Mouse (Mus musculus): ENCODE measurements at regions not wholly inside any gene's neighbourhood (a gene's known extent, or its start where the extent isn't known, plus 50 kb on each side); places are given as distances from the start of the nearest gene placed in this dataset.
A peak's percentile ranks its signal among the peaks of the same experiment; 100 is the strongest.

DNA sequence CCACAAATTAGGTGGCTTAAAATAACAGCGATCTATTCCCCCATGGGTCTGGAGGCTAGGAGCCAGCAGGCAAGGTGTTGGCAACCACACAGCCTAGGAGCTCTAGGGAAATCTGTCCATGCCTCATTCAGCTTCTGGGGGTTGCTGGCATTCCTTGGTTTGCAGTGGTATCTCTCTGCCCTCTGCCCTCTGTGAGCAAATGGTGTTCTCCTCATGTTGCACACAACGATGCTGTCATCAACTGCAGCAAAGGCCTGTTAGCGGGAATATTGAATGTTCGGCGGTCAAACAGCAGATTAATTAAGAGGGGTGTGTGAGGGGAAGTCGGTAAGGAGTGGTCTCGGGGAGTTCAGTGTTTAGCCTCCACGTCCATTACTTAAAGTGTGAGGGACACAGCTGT lies 262.7 kb upstream of the Pabpc6 start:
- no peak for ATAC-seq (ENCODE audit: low FRiP score)
- 82% methylated on average over 8 of the region's 8 CpGs for WGBS
- H3K27me3 ChIP-seq (replicated peaks): no peaks in the 10 kb centered on the region
- no peaks in the 10 kb centered on the region for H3K9me3 ChIP-seq (replicated peaks)
- no peaks in the 10 kb centered on the region for H3K36me3 ChIP-seq
- no peak overlapping the region for H3K4me2 ChIP-seq
- H3K27ac ChIP-seq (replicated peaks): no peak overlapping the region
- H3K9ac ChIP-seq (replicated peaks): no peak overlapping the region
- peaks cover 11% of the 10 kb centered on the region; the same call in 1 of the 2 replicates for H3K4me1 ChIP-seq
- H3K4me3 ChIP-seq (replicated peaks): no peak overlapping the region

DNA sequence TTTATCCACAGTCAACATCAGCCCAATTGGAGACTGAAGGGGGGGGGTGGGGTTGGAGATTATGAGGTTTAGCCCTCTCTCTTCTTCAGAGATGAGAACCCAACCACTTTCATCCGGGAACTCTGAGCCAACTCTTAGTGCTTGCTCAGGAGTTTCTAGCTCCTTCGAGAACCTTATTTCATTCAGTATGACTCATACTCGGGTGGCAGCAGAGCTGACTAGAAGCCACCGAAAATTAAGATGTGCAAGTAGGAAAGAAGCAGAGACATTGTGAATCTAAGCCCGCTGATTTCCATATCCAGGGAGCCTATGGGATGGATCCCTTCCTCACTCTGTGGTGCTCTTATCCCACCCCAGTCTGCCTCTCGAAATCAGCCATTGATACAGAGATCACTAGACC lies 262.0 kb upstream of the Pabpc6 start:
- Histone ChIP-seq H3K4me1 (peaks cover 11% of the 10 kb centered on the region; the same call in 1 of the 2 replicates), H3K9me3 (replicated peaks) (no peaks in the 10 kb centered on the region), H3K36me3 (no peaks in the 10 kb centered on the region), H3K4me3 (replicated peaks) (no peak overlapping the region), H3K27ac (replicated peaks) (no peak overlapping the region), H3K9ac (replicated peaks) (no peak overlapping the region), H3K27me3 (replicated peaks) (no peaks in the 10 kb centered on the region), H3K4me2 (no peak overlapping the region)
- WGBS: 89% methylated on average over 6 of the region's 6 CpGs
- ATAC-seq (ENCODE audit: low FRiP score): no peak

DNA sequence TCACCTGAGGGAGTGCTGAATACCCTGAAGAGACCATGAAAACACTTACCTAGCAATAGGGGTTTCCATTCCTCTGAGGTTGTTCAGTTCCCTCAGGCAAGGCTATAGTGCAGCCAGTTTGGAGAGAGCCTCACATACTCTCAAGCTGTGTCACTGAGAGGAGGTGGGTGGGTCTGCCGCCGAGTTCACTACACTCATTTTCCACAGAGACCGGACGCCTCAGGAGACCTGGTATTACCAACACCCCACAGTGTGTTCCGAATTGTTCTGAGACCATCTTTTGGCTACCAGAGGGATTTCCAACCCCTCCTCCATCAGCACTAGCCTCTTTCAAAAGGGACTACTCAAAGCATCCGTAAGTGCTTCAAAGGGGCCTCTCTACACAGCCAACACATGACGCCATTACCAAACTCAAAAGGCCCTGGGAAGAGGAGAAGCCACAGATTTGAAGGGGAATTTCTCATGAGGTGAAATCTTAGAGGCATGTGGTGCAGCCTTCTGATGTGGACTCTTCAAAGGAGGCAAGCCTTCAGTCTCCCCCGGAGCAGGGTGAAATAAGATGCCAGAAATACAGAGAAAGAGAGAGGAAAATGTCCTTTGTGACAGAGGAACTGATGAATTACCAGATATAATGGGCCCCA lies 260.1 kb upstream of the Pabpc6 start:
- Histone ChIP-seq H3K27me3 (replicated peaks) (no peaks in the 10 kb centered on the region), H3K9ac (replicated peaks) (no peak overlapping the region), H3K4me2 (no peak overlapping the region), H3K9me3 (replicated peaks) (no peaks in the 10 kb centered on the region), H3K4me1 (peaks cover 11% of the 10 kb centered on the region; the same call in 1 of the 2 replicates), H3K4me3 (replicated peaks) (no peak overlapping the region), H3K27ac (replicated peaks) (no peak overlapping the region), H3K36me3 (no peaks in the 10 kb centered on the region)
- no peak for ATAC-seq (ENCODE audit: low FRiP score)
- 64% methylated on average over 8 of the region's 8 CpGs for WGBS

DNA sequence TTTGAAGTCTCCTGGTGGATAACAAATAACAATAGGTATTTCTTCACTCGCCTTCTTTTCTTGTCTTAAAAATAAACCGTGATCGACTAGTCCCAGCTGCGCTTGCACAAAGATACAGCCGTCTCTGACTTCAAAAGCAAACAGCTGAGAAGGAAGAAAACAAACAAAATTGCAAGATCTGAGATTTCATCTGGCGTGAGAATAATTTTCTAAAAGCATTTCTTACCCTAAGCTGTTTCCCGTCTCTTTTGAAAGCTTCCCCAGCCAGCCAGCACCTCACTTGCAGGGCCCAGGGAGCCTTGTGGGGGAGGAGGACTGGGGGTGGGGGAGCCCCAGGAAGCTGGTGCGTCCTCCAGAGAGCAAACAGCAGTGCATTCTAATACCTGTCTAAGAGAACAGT lies 258.2 kb upstream of the Pabpc6 start:
- H3K9me3 ChIP-seq (replicated peaks): no peaks in the 10 kb centered on the region
- H3K9ac ChIP-seq (replicated peaks): no peak overlapping the region
- H3K4me2 ChIP-seq: no peak overlapping the region
- H3K36me3 ChIP-seq: no peaks in the 10 kb centered on the region
- ATAC-seq (ENCODE audit: low FRiP score): no peak
- H3K4me3 ChIP-seq (replicated peaks): no peak overlapping the region
- WGBS: 70% methylated on average over 8 of the region's 8 CpGs
- H3K27me3 ChIP-seq (replicated peaks): no peaks in the 10 kb centered on the region
- H3K4me1 ChIP-seq: peaks cover 11% of the 10 kb centered on the region; the same call in 1 of the 2 replicates
- H3K27ac ChIP-seq (replicated peaks): no peak overlapping the region

DNA sequence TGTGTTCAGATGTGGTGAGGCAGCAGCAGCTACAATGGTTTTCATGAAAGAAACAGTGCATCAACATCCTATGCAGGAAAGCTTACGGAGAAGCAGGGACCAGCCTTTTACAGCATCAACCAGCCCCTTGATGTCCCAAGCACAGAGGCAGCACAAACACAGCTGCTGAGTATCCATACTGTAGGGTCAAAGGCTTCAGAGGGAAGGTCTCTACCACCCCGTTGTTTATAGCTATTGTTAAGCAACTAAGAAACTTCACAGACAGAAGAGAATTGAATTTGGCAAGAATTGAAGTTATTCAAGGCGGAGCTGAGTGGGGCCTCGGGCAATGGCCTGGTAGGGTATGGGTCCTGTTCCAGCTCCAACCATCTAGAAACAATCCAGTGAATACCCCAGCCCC lies 256.8 kb upstream of the Pabpc6 start:
- Histone ChIP-seq H3K9me3 (replicated peaks) (no peaks in the 10 kb centered on the region), H3K4me1 (peaks cover 6% of the 10 kb centered on the region; the same call in 1 of the 2 replicates), H3K4me2 (no peak overlapping the region), H3K27ac (replicated peaks) (no peak overlapping the region), H3K4me3 (replicated peaks) (no peak overlapping the region), H3K9ac (replicated peaks) (no peak overlapping the region), H3K36me3 (no peaks in the 10 kb centered on the region), H3K27me3 (replicated peaks) (no peaks in the 10 kb centered on the region)
- WGBS: 43% methylated on average over 4 of the region's 4 CpGs
- ATAC-seq (ENCODE audit: low FRiP score): no peak

DNA sequence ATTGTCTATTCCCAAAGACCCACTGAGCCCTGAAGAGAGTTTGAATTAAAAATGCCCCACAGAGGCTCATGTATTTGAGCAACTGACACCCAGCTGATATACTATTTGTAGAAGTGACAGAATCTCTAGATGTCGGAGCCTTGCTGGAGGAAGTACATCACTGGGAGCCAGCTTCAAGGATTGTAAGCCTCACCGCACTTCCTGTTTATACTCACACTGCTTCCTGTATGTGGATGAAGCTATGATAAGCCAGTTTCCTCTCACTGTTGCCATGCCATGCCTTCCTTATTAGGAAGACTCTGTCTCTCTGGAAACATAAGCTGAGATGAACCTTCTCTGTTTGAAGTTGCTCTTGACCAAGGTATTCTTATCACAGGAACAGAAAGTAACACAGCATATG lies 251.8 kb upstream of the Pabpc6 start:
- Histone ChIP-seq H3K9me3 (replicated peaks) (no peaks in the 10 kb centered on the region), H3K36me3 (no peaks in the 10 kb centered on the region), H3K4me3 (replicated peaks) (no peak overlapping the region), H3K27me3 (replicated peaks) (no peaks in the 10 kb centered on the region), H3K4me2 (no peak overlapping the region), H3K4me1 (no peaks in the 10 kb centered on the region), H3K9ac (replicated peaks) (no peak overlapping the region), H3K27ac (replicated peaks) (no peak overlapping the region)
- no peak for ATAC-seq (ENCODE audit: low FRiP score)
- WGBS: 90% methylated on average over 2 of the region's 2 CpGs

DNA sequence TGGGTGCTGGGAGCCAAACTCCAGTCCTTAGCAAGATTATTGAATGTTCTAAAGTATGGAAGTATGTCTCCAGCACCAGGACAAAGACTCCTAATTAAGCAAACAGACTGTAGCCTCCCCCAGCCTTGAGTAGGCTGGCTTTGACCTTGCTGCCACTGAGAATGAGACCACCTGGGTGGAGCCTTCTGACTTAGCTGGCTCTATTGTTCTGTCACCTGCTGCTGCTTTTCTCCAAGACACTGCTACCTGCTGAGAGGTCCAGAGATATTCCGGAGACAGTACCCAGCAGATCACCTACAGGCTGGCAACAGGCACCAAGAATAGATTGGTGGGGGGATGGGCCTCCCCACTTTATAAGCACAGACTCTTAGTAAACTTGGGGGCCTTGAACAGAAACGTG lies 247.5 kb upstream of the Pabpc6 start:
- Histone ChIP-seq H3K4me2 (no peak overlapping the region), H3K27ac (replicated peaks) (no peak overlapping the region), H3K9ac (replicated peaks) (no peak overlapping the region), H3K36me3 (no peaks in the 10 kb centered on the region), H3K9me3 (replicated peaks) (no peaks in the 10 kb centered on the region), H3K4me3 (replicated peaks) (no peak overlapping the region), H3K27me3 (replicated peaks) (no peaks in the 10 kb centered on the region), H3K4me1 (peaks cover 16% of the 10 kb centered on the region)
- 29% methylated on average over 2 of the region's 2 CpGs for WGBS
- no peak for ATAC-seq (ENCODE audit: low FRiP score)

DNA sequence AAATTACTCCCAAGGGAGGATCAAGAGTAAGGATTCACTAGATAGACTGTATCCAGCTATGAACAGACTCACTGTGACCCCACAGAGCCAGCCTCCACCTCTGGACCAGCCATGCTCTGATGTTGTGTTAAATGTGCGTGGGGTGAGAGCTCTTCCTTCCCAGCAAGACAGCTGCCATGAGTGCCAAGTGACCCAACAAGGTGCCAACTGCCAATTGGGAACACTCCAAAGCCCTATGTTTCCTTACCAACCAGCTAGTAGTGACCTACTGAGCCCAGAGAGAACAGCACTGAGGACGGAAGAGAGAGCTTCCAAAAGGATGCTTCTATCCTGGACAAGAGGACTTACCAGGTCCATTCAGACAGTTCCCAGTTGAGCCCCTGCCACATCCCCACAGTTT lies 241.3 kb upstream of the Pabpc6 start:
- Histone ChIP-seq H3K9ac (replicated peaks) (no peak overlapping the region), H3K4me2 (no peak overlapping the region), H3K4me1 (peaks cover 26% of the 10 kb centered on the region), H3K36me3 (no peaks in the 10 kb centered on the region), H3K27ac (replicated peaks) (no peak overlapping the region), H3K4me3 (replicated peaks) (no peak overlapping the region), H3K9me3 (replicated peaks) (no peaks in the 10 kb centered on the region), H3K27me3 (replicated peaks) (no peaks in the 10 kb centered on the region)
- 88% methylated on average over 2 of the region's 2 CpGs for WGBS
- no peak for ATAC-seq (ENCODE audit: low FRiP score)

DNA sequence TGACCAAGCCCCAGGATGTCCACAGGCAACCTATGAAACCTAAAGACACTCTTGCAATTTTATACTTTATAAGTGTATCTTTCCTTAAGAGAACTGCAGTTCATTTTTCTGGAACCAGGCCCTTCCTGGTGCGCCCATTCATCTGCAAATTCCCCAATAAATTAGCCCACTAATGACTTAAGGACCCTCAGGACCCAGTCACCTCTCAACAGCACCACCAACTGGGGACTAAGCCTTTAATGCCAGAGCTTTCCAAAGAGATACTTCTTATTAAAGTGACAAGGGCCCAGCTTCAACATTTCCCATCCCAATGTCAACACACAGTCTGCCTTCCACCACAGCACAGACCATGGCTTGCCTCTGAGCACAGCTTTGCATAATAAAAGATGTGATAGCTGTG lies 237.6 kb upstream of the Pabpc6 start:
- H3K36me3 ChIP-seq: no peaks in the 10 kb centered on the region
- H3K9ac ChIP-seq (replicated peaks): no peak overlapping the region
- no peaks in the 10 kb centered on the region for H3K9me3 ChIP-seq (replicated peaks)
- ATAC-seq (ENCODE audit: low FRiP score): no peak
- H3K4me1 ChIP-seq: peaks cover 31% of the 10 kb centered on the region
- H3K27me3 ChIP-seq (replicated peaks): no peaks in the 10 kb centered on the region
- no peak overlapping the region for H3K4me2 ChIP-seq
- H3K27ac ChIP-seq (replicated peaks): peak overlapping the region; percentile 81
- WGBS: 31% methylated on average over 1 of the region's 1 CpGs
- H3K4me3 ChIP-seq (replicated peaks): no peak overlapping the region

DNA sequence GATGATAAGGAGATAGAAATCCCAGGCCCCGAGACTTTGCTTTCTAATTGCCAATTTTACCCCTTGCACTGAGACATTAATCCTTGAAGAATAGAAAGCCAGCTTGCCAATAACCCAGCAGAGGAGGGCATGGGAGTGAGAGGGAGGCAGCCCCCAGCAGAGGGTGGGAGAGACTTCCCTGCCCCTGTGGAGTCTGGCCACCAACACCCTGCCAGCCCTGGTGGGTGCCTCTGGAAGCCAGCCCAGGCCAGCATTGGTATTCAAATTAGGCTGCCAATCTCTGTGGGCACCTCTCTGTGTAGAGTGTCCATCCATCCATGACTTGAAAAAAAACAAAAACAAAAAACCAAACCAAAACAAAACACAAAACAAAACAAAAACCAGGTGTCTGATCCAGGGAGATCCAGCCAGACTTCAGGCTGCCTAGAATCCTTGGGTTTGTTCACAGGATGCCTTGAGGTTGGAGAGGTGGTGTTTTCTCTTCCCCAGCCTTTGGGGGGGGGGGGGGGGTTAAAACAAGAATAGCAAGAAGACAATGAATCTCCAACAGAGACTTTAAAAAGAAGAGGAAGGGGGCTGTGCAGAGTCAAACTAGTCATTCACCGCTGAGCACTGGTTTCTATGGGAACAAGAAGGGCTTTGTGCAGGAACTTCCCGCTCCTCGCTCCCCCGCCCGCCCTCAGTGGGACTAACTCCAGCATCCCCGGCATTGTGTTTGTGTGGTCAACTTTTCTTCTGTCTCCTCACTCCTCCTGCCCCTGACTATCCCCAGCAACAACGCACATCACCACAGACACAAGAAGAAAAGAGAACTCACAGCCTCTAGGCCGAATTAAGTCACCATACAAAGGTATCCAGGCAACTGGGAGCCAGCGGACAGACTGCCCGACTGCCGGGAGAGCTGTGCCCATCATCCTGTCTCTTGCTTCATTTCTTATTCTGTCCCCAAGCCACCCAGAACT lies 236.3 kb upstream of the Pabpc6 start:
- peak; percentile 86 for ATAC-seq (ENCODE audit: low FRiP score)
- H3K27me3 ChIP-seq (replicated peaks): no peaks in the 10 kb centered on the region
- H3K4me2 ChIP-seq: peak overlapping the region; percentile 40
- H3K9ac ChIP-seq (replicated peaks): no peak overlapping the region
- H3K4me3 ChIP-seq (replicated peaks): no peak overlapping the region; the same call in 1 of the 2 replicates
- H3K27ac ChIP-seq (replicated peaks): peak overlapping the region; percentile 81
- no peaks in the 10 kb centered on the region for H3K36me3 ChIP-seq
- WGBS: 2% methylated on average over 12 of the region's 12 CpGs
- no peaks in the 10 kb centered on the region for H3K9me3 ChIP-seq (replicated peaks)
- peaks cover 31% of the 10 kb centered on the region for H3K4me1 ChIP-seq

DNA sequence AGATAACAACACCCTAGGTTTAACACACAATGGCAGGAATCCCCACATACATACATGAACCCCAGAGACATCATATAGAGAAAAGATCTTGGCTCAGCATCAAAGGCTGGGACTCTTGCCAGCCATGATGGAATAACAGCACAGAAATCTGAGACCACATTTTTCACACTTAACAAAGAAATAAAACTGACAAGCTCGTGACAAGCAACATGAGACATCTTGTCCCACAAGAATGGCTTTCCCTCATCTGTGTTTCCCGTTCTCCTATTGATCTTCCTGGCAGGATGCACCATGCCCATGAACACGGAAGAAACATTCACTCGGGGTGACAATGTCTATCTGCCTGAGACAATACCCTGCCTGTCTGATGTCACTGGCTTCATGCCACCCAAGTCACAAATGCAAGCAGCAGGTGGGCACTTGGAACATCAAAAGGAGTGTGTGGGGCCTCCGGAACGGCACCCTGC lies 235.0 kb upstream of the Pabpc6 start:
- H3K9ac ChIP-seq (replicated peaks): no peak overlapping the region
- no peak for ATAC-seq (ENCODE audit: low FRiP score)

DNA sequence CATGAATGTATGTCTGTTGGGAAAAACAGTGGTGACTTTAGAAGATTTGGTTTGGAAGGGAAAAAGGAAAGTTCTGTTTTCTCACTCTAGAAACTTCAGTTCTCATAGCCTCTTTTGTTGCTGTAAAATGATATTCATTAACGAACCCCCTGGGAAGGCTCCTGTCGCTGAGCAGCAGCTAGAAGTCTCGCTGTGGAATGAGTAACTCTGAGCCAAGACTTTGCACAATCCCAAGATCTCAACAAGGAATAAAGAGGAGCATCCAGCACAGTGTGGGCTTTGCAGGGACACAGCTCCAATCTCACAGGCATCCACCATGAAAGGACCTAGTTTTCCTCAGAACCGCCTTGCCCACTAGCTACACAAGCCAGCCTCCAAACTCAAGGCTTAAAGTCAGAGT lies 233.8 kb upstream of the Pabpc6 start:
- Histone ChIP-seq H3K4me2 (no peak overlapping the region), H3K9ac (replicated peaks) (no peak overlapping the region), H3K36me3 (no peaks in the 10 kb centered on the region), H3K27ac (replicated peaks) (peak overlapping the region; percentile 81), H3K9me3 (replicated peaks) (no peaks in the 10 kb centered on the region), H3K4me1 (peaks cover 31% of the 10 kb centered on the region), H3K27me3 (replicated peaks) (no peaks in the 10 kb centered on the region), H3K4me3 (replicated peaks) (no peak overlapping the region)
- WGBS: 51% methylated on average over 4 of the region's 4 CpGs
- ATAC-seq (ENCODE audit: low FRiP score): no peak

More for the DNA sequence above, 235.0 kb upstream of the Pabpc6 start:
- Histone ChIP-seq H3K27me3 (replicated peaks) (no peaks in the 10 kb centered on the region), H3K4me1 (peaks cover 31% of the 10 kb centered on the region), H3K9me3 (replicated peaks) (no peaks in the 10 kb centered on the region), H3K36me3 (no peaks in the 10 kb centered on the region), H3K27ac (replicated peaks) (peak overlapping the region; percentile 81), H3K4me2 (no peak overlapping the region), H3K4me3 (replicated peaks) (no peak overlapping the region)
- WGBS: 11% methylated on average over 6 of the region's 6 CpGs

Data from neural tube, embryonic 15.5 days (tissue).